Mouse (Mus musculus) spleen, embryonic (tissue): ENCODE measurements around the gene Chrng.

Experiments used
- CTCF ChIA-PET: fragments of 350-600 bp; sonication (Branson Sonifier 250); formaldehyde crosslinking; loops from one replicate; lab custom pipeline; 2022; lab: Charles Lee

Chrng gene

GRCm38 (mm10) chr1:87204465-87204864 lies at the start of gene Chrng:
Gene Chrng (plus strand): TSS chr1:87204657.
- CTCF ChIA-PET = no interaction called here

- CTCF ChIA-PET = no interaction called here
These were observed 48.8 kb upstream of the Chrng start for GRCm38 (mm10) chr1:87155531-87156198.

GRCm38 (mm10) chr1:87156199-87156587 lies 48.3 kb upstream of the Chrng start, which contains the start of gene Ecel1:
Gene Ecel1 (minus strand): TSS chr1:87156521.
- CTCF ChIA-PET = no interaction called here

- CTCF ChIA-PET = no interaction called here
These were observed 45.1 kb upstream of the Chrng start for GRCm38 (mm10) chr1:87159396-87159795.

- CTCF ChIA-PET = no interaction called here
These were observed 40.2 kb upstream of the Chrng start for GRCm38 (mm10) chr1:87164164-87164795.

- CTCF ChIA-PET = no interaction called here
These were observed 39.7 kb upstream of the Chrng start for GRCm38 (mm10) chr1:87164796-87165184.

GRCm38 (mm10) chr1:87170458-87170857 lies 34.0 kb upstream of the Chrng start:
- CTCF ChIA-PET = interaction anchor here (0.7 kb wide), 1 partner anchor 520 kb away, joined by 6 read pairs; no protein-coding TSS in a partner anchor

GRCm38 (mm10) chr1:87171312-87171711 lies 33.1 kb upstream of the Chrng start:
- CTCF ChIA-PET = no interaction called here

GRCm38 (mm10) chr1:87172316-87172715 lies 32.1 kb upstream of the Chrng start:
- CTCF ChIA-PET = no interaction called here

GRCm38 (mm10) chr1:87174006-87174955 lies 30.2 kb upstream of the Chrng start:
- CTCF ChIA-PET = interaction anchor here (0.7 to 0.8 kb wide), 2 partner anchors 13 to 28 kb away, joined by 4 read pairs; no protein-coding TSS in a partner anchor

GRCm38 (mm10) chr1:87175852-87176292 lies 28.6 kb upstream of the Chrng start:
- CTCF ChIA-PET = no interaction called here

- CTCF ChIA-PET = no interaction called here
These were observed 23.6 kb upstream of the Chrng start for GRCm38 (mm10) chr1:87180896-87181295.

GRCm38 (mm10) chr1:87183013-87183412 lies 21.4 kb upstream of the Chrng start, which contains the start of gene Prss56:
Gene Prss56 (plus strand): TSS chr1:87183313.
- CTCF ChIA-PET = no interaction called here

- CTCF ChIA-PET = interaction anchor here (0.6 kb wide), 2 partner anchors 8 to 85 kb away, joined by 3 read pairs; no protein-coding TSS in a partner anchor
These were observed 20.3 kb upstream of the Chrng start for GRCm38 (mm10) chr1:87183998-87184750.

- CTCF ChIA-PET = interaction anchor here (0.6 kb wide), 2 partner anchors 8 to 85 kb away, joined by 3 read pairs; no protein-coding TSS in a partner anchor
These were observed 19.7 kb upstream of the Chrng start for GRCm38 (mm10) chr1:87184751-87185139.

- CTCF ChIA-PET = interaction anchor here (0.6 kb wide), 1 partner anchor 566 kb away, joined by 6 read pairs; no protein-coding TSS in a partner anchor
These were observed 18.9 kb upstream of the Chrng start for GRCm38 (mm10) chr1:87185526-87185925.

- CTCF ChIA-PET = interaction anchor here (0.5 to 1.1 kb wide), 2 partner anchors 12 to 449 kb away, joined by 3 to 4 read pairs; no protein-coding TSS in a partner anchor
These were observed 18.0 kb upstream of the Chrng start for GRCm38 (mm10) chr1:87186261-87187036.

GRCm38 (mm10) chr1:87187037-87187355 lies 17.5 kb upstream of the Chrng start:
- CTCF ChIA-PET = interaction anchor here (0.6 to 1.1 kb wide), 3 partner anchors 12 to 577 kb away, joined by 3 to 6 read pairs (median 4); no protein-coding TSS in a partner anchor

GRCm38 (mm10) chr1:87190429-87190828 lies 14.0 kb upstream of the Chrng start, which contains the start of gene Chrnd:
Gene Chrnd (plus strand): TSS chr1:87190607.
- CTCF ChIA-PET = no interaction called here

GRCm38 (mm10) chr1:87197296-87197695 lies 7.2 kb upstream of the Chrng start:
- CTCF ChIA-PET = no interaction called here
